Mouse (Mus musculus): ENCODE measurements around the gene Bmper.

GRCm38 (mm10) chr9:23202431-23202830 lies 20.4 kb upstream of the Bmper start:
- no peak for TF ChIP-seq GATA1 (IDR thresholded peaks at IDR 0.05; ENCODE audit: low read length)
- TF ChIP-seq TAL1 (IDR thresholded peaks at IDR 0.05; ENCODE audit: low read length) = no peak

Data from erythroblast, embryonic 14.5 days (primary cell).